Mouse (Mus musculus): ENCODE results near the gene Aldh1b1.

DNA sequence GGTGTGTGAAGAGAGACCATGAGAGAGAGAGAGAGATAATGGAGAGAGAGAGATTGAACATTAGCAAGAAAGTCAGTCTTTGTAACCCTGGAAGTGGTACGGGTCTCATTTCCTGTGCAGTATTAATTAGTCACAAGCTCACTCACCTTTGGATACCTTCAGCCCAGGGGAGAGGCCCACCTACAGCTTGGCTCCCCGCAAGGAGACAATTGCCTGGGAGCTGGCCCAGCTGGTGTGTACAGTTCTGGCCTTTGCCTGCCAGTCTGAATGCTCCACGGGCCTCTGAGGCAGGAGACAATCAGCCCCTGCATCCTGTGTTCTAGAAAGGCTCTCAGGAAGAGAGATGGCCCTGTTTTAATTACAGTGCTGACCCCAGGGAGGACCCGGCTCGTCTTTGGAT lies 40.9 kb upstream of the Aldh1b1 start:
- TF ChIP-seq CTCF (conservative IDR thresholded peaks at IDR 0.05; ENCODE audit: low read length): no peak
- TF ChIP-seq NANOG (IDR thresholded peaks at IDR 0.05; ENCODE audit: borderline replicate concordance, low read length): no peak
- TF ChIP-seq POU5F1 (IDR thresholded peaks at IDR 0.05; ENCODE audit: borderline replicate concordance, low read length): no peak

All from E14TG2a.4 (cell line).